Mouse (Mus musculus) limb, embryonic 11.5 days (tissue): ENCODE measurements around the gene Scgb2b27. TPM values are rescaled to one million over a fixed set of nuclear protein-coding genes. Genes with fewer than 3 reads are reported as not detected.
"Not testable (repeated sequence)": the region's sequence is repeated elsewhere in the genome, so short reads cannot be mapped to it uniquely, and the experiment has no call there.

Experiments used
- ATAC-seq: fragments of 200-750 bp; cut with Nextera tagmentation; 2 replicates; pipeline ENCODE4 v1.8.0; 2017; ENCODE audit warnings: low read depth; ENCODE audit not compliant: insufficient number of reproducible peaks, low FRiP score, low TSS enrichment
- DNase-seq: peaks from one replicate; pipeline ENCODE4 v3.0.0-alpha.2; 2015; ENCODE audit warnings: low spot score
- H3K27ac ChIP-seq: fragments of 300-500 bp; sonication (generic); replicated peaks from 2 replicates; pipeline ENCODE4 v1.5.1; 2014; ENCODE audit warnings: low read depth, mild to moderate bottlenecking, low read length
- H3K27me3 ChIP-seq: fragments of 300-500 bp; sonication (generic); 2 replicates; pipeline ENCODE4 v1.6.1; 2014; ENCODE audit warnings: mild to moderate bottlenecking, low read length, mixed read lengths; ENCODE audit not compliant: control insufficient read depth, insufficient read depth
- H3K36me3 ChIP-seq: fragments of 300-500 bp; sonication (generic); 2 replicates; pipeline ENCODE4 v1.6.1; 2014; ENCODE audit warnings: mild to moderate bottlenecking, low read length, moderate library complexity, mixed read lengths; ENCODE audit not compliant: control insufficient read depth, insufficient read depth
- H3K4me1 ChIP-seq: fragments of 300-500 bp; sonication (generic); 2 replicates; pipeline ENCODE4 v1.6.1; 2014; ENCODE audit warnings: low read length, mixed read lengths; ENCODE audit not compliant: control insufficient read depth, insufficient read depth
- H3K4me2 ChIP-seq: fragments of 300-500 bp; sonication (generic); 2 replicates; pipeline ENCODE4 v1.6.1; 2014; ENCODE audit warnings: low read depth, mild to moderate bottlenecking, moderate library complexity; ENCODE audit not compliant: severe bottlenecking
- H3K4me3 ChIP-seq: fragments of 300-500 bp; sonication (generic); 2 replicates; pipeline ENCODE4 v1.5.1; 2014; ENCODE audit warnings: low read depth, low read length
- H3K9ac ChIP-seq: fragments of 300-500 bp; sonication (generic); 2 replicates; pipeline ENCODE4 v1.6.1; 2014; ENCODE audit warnings: mild to moderate bottlenecking, low read length
- H3K9me3 ChIP-seq: fragments of 300-500 bp; sonication (generic); 2 replicates; pipeline ENCODE4 v1.6.1; 2016; ENCODE audit warnings: low read length; ENCODE audit not compliant: control insufficient read depth
- WGBS: fragments of 180-500 bp; shearing (Covaris S2); extraction: QIAGEN DNeasy Blood & Tissue Kit; methylation state at CpG from one replicate; pipeline ENCODE4 v1.1.7; 2014; 5-methylcytosine and 5-hydroxymethylcytosine counted together
- polyA plus RNA-seq: library from polyadenylated mRNA; unstranded; fragments of >200 nt; fragmentation: Nextera tagmentation; extraction: Ambion mirVana; gene quantifications from 2 replicates; pipeline ENCODE4 v1.2.1, GENCODE M21; 2014

Scgb2b27 gene
- not detected in 2 replicates for polyA plus RNA-seq

- Histone ChIP-seq H3K4me1 (no peaks in the 10 kb centered on the region), H3K4me2 (no peak within 1 kb of the TSS), H3K4me3 (no peak within 1 kb of the TSS), H3K27me3 (no peaks in the 10 kb centered on the region), H3K27ac (no peak within 1 kb of the TSS), H3K36me3 (no peaks in the 10 kb centered on the region), H3K9ac (no peak within 1 kb of the TSS), H3K9me3 (peaks cover 28% of the 10 kb centered on the region)
- DNase-seq = no peak
- WGBS = 74% methylated on average over 4 of the region's 4 CpGs
- no peak for ATAC-seq
Measured at GRCm38 (mm10) chr7:34013842-34014241, at the start of gene Scgb2b27. Scgb2b27 (minus strand) TSS chr7:34013942.

DNA sequence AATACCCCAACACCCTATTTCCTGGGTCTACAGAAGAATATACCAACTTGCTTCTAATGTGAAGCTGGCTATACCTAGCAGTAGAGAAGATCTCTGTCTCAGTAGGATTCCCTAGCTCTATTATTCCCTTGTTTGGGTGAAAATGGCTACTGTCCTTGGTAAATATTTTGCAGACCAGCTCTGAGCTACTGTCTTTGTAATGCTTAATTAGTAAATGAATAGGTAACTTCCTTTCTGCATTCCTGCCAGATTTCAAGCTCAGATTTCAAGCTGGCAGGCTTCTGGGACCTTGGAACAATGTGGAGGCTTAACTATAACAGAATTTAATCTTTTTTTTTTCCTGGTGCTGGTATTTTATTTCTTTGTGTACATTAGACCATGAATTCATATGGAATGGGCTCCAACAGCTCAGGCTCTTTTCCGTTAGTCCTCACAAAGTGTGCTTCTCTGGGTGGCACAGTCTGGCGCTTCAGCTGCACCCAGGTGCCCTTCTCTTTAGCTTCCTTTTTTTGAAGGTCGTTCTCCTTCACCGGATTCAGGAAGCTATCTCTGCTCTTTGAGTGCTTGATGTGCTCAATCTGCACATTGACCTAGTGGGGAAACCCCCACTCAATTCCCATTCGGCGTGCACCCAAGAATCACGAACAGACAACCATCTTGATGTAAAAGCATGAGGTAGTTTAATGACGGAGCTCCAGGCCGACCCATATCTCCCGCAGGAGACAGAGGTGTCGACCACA lies 22.5 kb upstream of the Scgb2b27 start:
- H3K4me2 ChIP-seq, DNase-seq, H3K9me3 ChIP-seq, H3K27ac ChIP-seq, H3K4me3 ChIP-seq, H3K27me3 ChIP-seq, ATAC-seq, H3K9ac ChIP-seq, H3K36me3 ChIP-seq, H3K4me1 ChIP-seq: not testable (repeated sequence)
- 91% methylated on average over 11 of the region's 11 CpGs for WGBS

DNA sequence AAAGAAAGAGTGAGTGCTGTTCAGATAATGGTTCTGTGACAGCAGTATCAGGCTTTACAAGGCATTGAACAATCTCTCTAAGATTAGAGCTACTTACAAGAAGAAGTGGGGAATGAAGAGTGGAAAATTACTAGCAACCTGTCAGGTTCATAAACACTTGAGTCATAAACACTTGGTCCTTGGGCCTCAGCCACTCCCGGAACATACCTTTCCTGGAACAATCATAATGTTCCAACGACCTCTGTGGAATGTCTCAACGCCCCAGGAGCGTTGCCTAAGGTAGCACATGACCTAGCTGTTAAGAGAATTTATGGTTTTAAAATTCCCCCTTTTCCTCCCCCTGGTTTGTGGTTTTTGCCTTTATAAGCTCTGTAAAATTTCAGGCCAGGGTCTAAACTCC lies 20.8 kb upstream of the Scgb2b27 start:
- not testable (repeated sequence) for H3K4me1 ChIP-seq, H3K4me3 ChIP-seq, H3K36me3 ChIP-seq, H3K27ac ChIP-seq, H3K9ac ChIP-seq, DNase-seq, H3K9me3 ChIP-seq, H3K27me3 ChIP-seq, H3K4me2 ChIP-seq, ATAC-seq
- 64% methylated on average over 2 of the region's 4 CpGs for WGBS

GRCm38 (mm10) chr7:34030026-34030425 lies 16.3 kb upstream of the Scgb2b27 start:
- no peak overlapping the region for H3K4me2 ChIP-seq
- no peaks in the 10 kb centered on the region for H3K4me1 ChIP-seq
- H3K4me3 ChIP-seq = no peak overlapping the region
- no peak overlapping the region for H3K9ac ChIP-seq
- ATAC-seq (no peak), DNase-seq (no peak)
- H3K27ac ChIP-seq = no peak overlapping the region
- peaks cover 12% of the 10 kb centered on the region; the same call in 1 of the 2 replicates for H3K9me3 ChIP-seq
- 92% methylated on average over 11 of the region's 11 CpGs for WGBS
- no peaks in the 10 kb centered on the region for H3K36me3 ChIP-seq
- H3K27me3 ChIP-seq = no peaks in the 10 kb centered on the region

DNA sequence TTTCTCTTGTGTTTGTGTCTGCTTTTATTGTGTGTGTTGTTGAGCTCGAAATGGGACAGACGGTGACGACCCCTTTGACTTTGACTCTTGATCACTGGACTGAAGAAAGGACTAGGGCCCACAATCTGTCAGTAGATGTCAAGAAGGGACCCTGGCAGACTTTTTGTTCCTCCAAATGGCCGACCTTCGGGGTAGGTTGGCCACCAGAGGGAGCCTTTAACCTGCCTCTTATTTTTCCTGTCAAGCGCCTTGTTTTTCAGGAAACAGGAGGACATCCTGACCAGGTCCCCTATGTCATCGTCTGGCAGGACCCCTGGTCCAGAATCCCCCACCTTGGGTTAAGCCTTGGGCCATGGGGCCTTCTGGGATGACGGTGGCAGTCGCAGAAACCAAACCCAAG lies 13.5 kb upstream of the Scgb2b27 start:
- H3K27me3 ChIP-seq, DNase-seq, H3K36me3 ChIP-seq, H3K4me2 ChIP-seq, H3K4me1 ChIP-seq, ATAC-seq, H3K9ac ChIP-seq, H3K27ac ChIP-seq, H3K4me3 ChIP-seq: not testable (repeated sequence)
- peaks cover 13% of the 10 kb centered on the region; the same call in 1 of the 2 replicates for H3K9me3 ChIP-seq
- 86% methylated on average over 9 of the region's 9 CpGs for WGBS

DNA sequence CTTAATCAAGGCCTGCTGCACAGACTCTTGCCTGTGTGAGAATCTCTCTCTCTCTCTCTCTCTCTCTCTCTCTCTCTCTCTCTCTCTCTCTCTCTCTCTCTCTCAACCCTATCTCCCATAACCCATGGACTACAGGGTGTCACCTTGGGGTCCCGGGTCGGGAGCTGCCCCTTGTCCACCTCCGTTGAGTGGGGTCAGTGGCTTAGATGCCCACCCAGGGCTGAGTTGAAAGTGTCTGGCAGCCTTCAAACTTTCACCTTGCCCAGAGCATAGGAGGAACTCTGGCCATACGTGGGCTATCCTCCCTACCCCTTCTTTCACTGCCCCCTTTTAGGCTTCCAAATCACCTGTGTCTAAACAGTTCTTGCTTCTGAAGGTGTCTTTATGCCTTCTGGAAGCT lies 11.9 kb upstream of the Scgb2b27 start:
- DNase-seq (no peak), ATAC-seq (no peak)
- Histone ChIP-seq H3K27me3 (no peaks in the 10 kb centered on the region), H3K4me2 (no peak overlapping the region), H3K4me3 (no peak overlapping the region), H3K9ac (no peak overlapping the region), H3K27ac (no peak overlapping the region), H3K9me3 (peaks cover 16% of the 10 kb centered on the region; the same call in 1 of the 2 replicates), H3K4me1 (no peaks in the 10 kb centered on the region), H3K36me3 (no peaks in the 10 kb centered on the region)
- 93% methylated on average over 3 of the region's 4 CpGs for WGBS

DNA sequence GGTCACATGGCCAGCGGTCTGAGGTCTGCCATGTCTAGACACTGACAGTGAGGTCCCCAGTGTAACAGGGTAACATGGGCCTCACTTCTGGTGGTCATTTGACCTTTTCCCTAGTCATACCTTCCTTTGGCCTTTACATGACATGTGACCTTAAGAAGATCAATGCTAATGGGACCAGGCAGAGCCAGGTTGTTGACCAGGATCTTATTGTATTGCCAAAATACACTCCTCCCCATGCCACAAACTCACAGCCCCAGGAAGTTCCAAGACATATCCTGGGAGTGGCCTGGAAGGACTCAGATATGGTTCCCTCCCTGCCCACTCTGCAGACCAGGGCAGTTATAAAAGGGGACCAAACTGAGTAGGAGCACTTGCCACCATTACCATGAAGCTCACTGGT lies 7.4 kb upstream of the Scgb2b27 start, which contains the start of gene Scgb1b27:
Scgb1b27 (plus strand) TSS at position 301 of the 400 bp plus-strand sequence.
- not testable (repeated sequence) for ATAC-seq, H3K27ac ChIP-seq, H3K4me2 ChIP-seq, H3K27me3 ChIP-seq, DNase-seq, H3K9ac ChIP-seq, H3K4me3 ChIP-seq, H3K4me1 ChIP-seq, H3K36me3 ChIP-seq
- peaks cover 14% of the 10 kb centered on the region; the same call in 1 of the 2 replicates for H3K9me3 ChIP-seq
- WGBS = 93% methylated on average over 1 of the region's 1 CpGs

- H3K27me3 ChIP-seq, H3K4me2 ChIP-seq, H3K36me3 ChIP-seq, H3K9me3 ChIP-seq, H3K4me3 ChIP-seq, H3K4me1 ChIP-seq, H3K9ac ChIP-seq, ATAC-seq, H3K27ac ChIP-seq: not testable (repeated sequence)
- peak; percentile 48 for DNase-seq
- WGBS = 29% methylated on average over 8 of the region's 9 CpGs
Measured at GRCm38 (mm10) chr7:33982281-33982680, 31.5 kb downstream of the Scgb2b27 start.
